Mouse (Mus musculus) activated CD4-positive, CD25-positive, alpha-beta regulatory T cell, adult 4 months (primary cell): ENCODE results near the gene Vps54. TPM values are rescaled to one million over a fixed set of nuclear protein-coding genes. Genes with fewer than 3 reads are reported as not detected.

Source experiments
- ATAC-seq: one replicate; pipeline ENCODE4 v1.8.0; 2017
- polyA plus RNA-seq, 2 experiments: library from polyadenylated mRNA; unstranded; fragments of 100-300 nt; shearing (Covaris generic); gene quantifications; one replicate each; pipeline ENCODE4 v1.2.1; 2017

The Vps54 gene
- polyA plus RNA-seq, 2 experiments from 2014 or later, result 59.6 to 76.9 TPM

DNA sequence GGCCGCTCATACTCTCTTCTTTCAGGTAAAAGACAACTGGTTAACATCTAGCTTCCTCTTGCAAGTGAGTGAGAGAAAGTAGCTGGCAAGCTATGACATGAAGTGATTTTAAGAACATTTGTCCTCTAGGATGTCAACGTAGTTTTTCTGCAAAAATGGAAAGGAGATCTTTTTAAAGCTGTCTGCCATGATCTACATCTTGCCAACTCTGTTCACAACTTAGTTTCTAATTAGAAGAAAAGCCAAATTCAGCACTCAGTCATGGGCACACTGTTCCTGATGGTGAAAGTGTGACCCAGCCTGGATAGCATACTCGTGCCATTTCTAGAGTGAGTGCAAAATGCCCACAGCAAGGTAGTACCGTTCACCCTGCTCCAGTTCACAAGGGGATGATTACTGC, 100.0 kb downstream of the Vps54 start:
- no peak for ATAC-seq

DNA sequence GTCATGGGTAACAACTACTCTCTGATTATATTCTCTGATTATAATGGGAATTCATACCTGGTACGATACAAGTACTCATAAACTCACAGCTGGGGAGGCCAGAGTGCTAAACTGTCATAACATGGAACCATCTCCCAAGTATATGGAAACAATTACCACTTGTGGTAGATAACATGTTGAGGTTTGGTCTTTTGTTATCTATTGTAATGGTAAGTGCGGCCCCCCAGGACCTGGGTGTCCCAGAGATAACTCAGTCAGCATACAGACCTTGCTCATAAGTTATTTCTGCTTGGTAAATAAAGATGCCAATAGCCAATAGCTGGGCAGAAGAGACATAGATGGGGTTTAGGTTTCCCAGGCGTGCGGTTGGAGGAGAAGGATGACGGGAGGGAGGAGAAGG, 104.4 kb downstream of the Vps54 start:
- no peak for ATAC-seq

DNA sequence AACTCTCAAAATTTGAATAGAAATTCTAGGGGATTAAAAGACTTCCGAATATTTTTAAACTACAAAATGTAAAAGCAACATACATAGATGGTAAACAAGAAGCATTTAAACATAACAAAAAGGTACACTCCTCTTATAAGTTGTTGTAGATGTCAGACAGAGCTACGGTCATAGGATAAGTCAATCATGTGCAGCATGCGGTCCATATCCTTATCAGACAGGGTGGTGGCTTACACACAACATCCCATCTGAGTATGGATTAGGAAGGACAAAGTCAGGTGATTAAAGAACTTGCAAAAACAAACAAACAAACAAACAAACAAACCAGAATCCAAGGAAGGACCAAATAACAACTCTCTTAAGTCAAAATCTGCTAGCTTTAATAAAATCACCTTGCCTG, 106.9 kb downstream of the Vps54 start:
- no peak for ATAC-seq

GRCm38 (mm10) chr11:21348890-21349289, 109.8 kb downstream of the Vps54 start:
- ATAC-seq, result no peak

DNA sequence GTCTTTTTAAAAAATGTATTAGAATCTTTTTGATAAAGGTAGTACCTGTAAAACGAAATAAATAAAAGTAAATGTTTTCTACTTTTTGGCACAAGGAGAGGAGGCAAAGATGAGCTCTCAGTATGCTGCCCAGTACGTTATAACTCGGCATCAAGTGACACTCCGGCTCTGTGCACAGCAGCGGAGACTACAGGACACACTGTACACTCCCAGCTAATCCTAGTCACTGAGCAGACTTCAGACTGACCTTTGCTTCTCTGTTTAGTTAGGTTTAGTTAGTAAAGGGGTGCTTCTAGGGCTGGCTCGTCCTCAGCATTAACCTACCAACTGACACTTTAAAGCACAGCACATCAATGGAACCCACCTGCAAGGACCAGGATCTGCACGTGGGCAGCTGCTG, 112.2 kb downstream of the Vps54 start:
- ATAC-seq, result no peak

GRCm38 (mm10) chr11:21363144-21363940, 124.3 kb downstream of the Vps54 start:
- ATAC-seq, result no peak

GRCm38 (mm10) chr11:21368466-21368865, 129.4 kb downstream of the Vps54 start:
- ATAC-seq, result no peak

GRCm38 (mm10) chr11:21369248-21370016, 130.4 kb downstream of the Vps54 start:
- ATAC-seq, result no peak

GRCm38 (mm10) chr11:21370399-21371121, 131.5 kb downstream of the Vps54 start:
- peak; percentile 53 for ATAC-seq

Other genes starting within 250 kb of the Vps54 start
- 10 to 100 TPM; 55.7 to 80.7 TPM for gene Peli1, start 148.0 kb upstream of the Vps54 start, polyA plus RNA-seq
- gene Ugp2, start 131.9 kb downstream of the Vps54 start, polyA plus RNA-seq, result 10 to 100 TPM; 32.9 to 39.7 TPM